Mouse (Mus musculus) ES-Bruce4 (cell line): ENCODE results near the gene Ap1ar.

Experiments used
- CTCF ChIP-seq: IDR thresholded peaks from one replicate; pipeline ENCODE4 v1.8.1; 2011; ENCODE audit warnings: low read depth, low read length
- POLR2A ChIP-seq: IDR thresholded peaks from one replicate; pipeline ENCODE4 v1.8.1; 2011; ENCODE audit warnings: low read length; ENCODE audit not compliant: insufficient read depth

- TF ChIP-seq POLR2A (no peak), CTCF (no peak)
These were observed 16.9 kb downstream of the Ap1ar start for GRCm38 (mm10) chr3:127820400-127820799.
